Mouse (Mus musculus) ovary, postnatal 14 days (tissue): ENCODE measurements around the gene Adgrd1.

Source experiments
- DNase-seq: peaks from one replicate; pipeline ENCODE4 v3.0.0; 2022; ENCODE audit warnings: low spot score

The Adgrd1 gene

DNA sequence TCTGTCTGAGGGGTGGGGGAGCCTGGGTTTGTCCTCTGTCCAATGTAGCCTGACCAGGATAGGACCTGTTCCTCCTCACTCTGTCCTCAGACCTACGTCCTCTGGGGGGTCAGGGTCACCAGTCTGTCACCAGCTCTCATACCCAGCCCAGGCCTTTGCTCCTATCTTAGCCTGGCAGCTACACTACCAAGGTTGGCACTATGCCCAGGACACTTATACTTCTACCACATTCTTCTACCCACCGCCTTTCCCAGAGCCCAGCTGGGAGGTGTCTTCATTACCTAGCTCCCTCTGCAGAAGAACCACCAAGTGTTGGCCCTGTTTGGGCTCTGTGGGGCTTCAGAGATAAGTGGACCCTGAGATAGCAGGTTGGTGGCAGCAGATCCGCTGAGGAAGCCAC lies 103.6 kb downstream of the Adgrd1 start:
- DNase-seq, result no peak

GRCm38 (mm10) chr5:129208279-129208678 lies 111.7 kb downstream of the Adgrd1 start:
- no peak for DNase-seq

GRCm38 (mm10) chr5:129208845-129209244 lies 112.3 kb downstream of the Adgrd1 start:
- DNase-seq, result no peak

- DNase-seq, result no peak
Observed at GRCm38 (mm10) chr5:129211385-129212031, 115.0 kb downstream of the Adgrd1 start.

DNA sequence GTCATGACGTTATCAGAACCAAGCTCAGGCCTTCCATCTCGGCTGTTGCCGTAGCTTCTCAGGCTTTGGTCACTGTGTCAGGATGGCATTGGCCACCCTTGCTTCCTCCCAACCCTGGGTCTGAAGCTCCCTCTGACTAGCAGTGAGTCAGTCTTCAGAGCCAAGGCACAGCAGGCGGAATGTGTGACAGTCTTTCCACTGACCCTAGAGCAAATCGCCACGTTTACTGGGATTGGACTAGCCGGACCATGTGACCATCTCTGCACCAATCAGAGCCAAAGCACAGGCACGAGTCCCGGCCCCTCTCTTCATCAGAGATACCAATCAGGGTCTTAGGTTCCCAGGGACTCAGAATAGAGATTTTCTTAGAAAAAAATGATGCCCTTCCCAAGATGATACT lies 117.5 kb downstream of the Adgrd1 start:
- no peak for DNase-seq

GRCm38 (mm10) chr5:129216001-129216400 lies 119.5 kb downstream of the Adgrd1 start:
- DNase-seq, result no peak

DNA sequence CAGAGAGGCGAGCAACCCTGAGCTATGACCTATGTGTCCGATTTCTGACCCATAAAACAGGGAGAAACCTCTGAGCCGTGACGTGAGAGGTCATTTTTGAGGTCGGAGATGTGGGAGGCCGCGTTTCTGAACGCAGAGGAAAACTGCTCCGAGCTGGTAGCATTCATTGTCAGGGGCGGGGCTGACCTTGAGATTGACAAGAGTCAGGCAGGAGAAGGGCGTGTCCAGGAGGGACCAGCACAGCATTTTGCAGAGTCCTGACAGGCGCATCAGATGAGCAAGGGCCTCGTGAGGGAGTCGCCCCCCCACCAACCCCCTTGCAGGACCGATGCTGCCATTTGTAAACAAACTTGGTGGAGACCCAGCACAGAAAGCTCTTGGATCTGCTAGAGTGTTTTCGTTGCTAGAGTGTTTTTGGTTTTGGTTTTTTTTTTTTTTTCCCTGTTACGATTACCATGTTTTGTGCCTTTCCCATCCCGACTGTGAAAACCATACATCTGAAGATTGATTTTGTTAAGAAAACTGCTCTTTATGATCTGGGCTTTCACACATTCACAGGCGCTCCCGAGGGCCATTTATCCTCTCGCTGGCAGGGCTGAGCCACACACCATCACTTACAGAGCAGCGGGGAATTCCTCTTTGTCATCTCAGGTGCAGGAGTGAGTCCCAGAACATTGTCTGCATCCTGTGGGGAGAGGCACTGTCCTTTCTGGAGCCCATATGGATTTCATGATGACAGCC lies 121.1 kb downstream of the Adgrd1 start:
- DNase-seq, result no peak

- DNase-seq, result no peak
Observed at GRCm38 (mm10) chr5:129218222-129218505, 121.6 kb downstream of the Adgrd1 start.

DNA sequence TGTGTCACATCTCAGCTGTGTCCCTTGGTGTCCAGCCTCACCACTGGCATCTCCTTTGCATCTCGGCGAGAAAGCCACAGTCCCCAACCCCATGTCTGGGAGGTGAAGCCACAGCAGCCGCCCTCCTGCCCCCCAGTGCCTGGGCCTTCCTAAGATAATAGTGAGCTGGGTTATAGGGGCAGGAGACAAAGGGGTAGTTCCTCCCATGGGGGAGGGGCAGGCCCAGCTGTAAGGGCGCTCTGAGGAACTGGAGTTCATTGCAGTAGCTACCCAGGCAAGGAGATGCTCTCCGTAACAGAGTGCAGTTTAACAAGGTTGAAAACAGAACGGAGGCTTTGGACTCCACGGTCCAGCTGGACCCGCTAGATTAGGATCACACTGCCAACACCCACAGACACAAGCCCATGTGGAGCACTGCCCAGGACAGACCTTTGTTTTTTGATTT lies 122.0 kb downstream of the Adgrd1 start:
- no peak for DNase-seq

DNA sequence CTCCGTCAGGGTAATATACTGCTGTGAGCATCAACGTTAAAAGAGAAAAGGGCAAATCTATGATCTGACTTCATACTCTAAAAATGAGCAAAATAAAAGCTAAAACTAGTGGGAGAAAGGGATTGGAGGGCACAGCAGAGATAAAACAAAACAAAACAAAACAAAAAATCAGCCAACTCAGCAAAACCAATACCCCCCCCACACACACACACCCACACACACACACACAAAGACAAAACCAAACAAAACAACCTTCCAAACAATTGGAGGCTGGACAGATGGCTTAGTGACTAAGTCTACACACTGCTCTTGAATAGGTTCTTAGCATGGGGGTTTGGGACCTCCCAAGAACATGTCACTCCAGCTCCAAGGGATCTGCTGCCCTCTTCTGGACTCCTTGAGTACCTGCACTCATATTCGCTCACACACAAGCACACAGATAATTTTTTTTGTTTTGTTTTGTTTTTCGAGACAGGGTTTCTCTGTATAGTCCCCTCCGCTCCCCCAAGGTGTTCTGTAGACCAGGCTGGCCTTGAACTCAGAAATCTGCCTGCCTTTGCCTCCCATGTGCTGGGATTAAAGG lies 122.7 kb downstream of the Adgrd1 start:
- no peak for DNase-seq

GRCm38 (mm10) chr5:129225810-129226450 lies 129.4 kb downstream of the Adgrd1 start:
- no peak for DNase-seq

- DNase-seq, result no peak
Observed at GRCm38 (mm10) chr5:129228171-129228570, 131.6 kb downstream of the Adgrd1 start.

- no peak for DNase-seq
Observed at GRCm38 (mm10) chr5:129233301-129233700, 136.8 kb downstream of the Adgrd1 start.

- DNase-seq, result no peak
Observed at GRCm38 (mm10) chr5:129233881-129234432, 137.4 kb downstream of the Adgrd1 start.

DNA sequence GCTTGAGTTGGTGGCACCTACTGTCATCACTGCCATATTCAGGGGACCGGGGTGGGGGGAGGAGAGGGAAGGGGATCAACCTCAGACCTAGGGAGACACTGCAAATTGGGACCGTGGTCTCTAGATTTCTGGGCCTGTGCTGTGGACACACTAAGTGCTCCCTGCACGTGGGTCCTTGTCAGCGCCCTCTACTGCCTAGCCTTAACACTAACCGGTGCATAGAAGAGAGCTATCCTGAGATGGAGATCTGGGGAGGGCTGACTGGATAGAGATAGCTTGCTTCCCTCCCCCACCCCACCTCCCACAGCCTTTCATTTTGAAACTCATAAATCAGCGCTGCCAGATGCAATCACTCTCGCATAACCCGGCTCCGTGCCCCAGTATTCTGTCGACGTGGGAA lies 139.8 kb downstream of the Adgrd1 start:
- no peak for DNase-seq

GRCm38 (mm10) chr5:129241865-129242264 lies 145.3 kb downstream of the Adgrd1 start:
- no peak for DNase-seq

- no peak for DNase-seq
Observed at GRCm38 (mm10) chr5:129242265-129242664, 145.7 kb downstream of the Adgrd1 start.

DNA sequence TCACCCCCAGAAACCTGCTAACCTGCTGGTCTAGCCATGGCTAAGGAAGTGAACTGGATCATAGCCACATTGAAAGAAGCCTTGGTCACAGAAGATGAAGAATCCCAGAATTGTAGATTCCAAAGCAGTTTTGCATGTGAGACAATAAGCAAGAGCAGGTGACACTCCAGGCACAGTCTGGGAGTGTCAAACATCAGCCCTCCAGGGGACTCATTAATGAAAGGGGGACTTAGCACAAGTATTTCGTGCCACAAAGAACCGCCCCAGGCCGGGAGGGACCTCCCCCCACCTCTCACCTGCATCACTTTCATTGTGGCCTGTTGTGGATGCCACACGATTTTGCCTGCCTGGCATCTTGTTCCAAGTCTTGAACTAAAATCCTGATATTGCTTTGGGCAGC lies 146.6 kb downstream of the Adgrd1 start:
- no peak for DNase-seq

- DNase-seq, result no peak
Observed at GRCm38 (mm10) chr5:129244392-129244791, 147.8 kb downstream of the Adgrd1 start.

GRCm38 (mm10) chr5:129249080-129249479 lies 152.5 kb downstream of the Adgrd1 start:
- no peak for DNase-seq
